Mouse (Mus musculus): Measurements from ENCODE around the gene Hist1h2bc.
"Not testable (repeated sequence)": the region's sequence is repeated elsewhere in the genome, so short reads cannot be mapped to it uniquely, and the experiment has no call there.

Gene Hist1h2bc

DNA sequence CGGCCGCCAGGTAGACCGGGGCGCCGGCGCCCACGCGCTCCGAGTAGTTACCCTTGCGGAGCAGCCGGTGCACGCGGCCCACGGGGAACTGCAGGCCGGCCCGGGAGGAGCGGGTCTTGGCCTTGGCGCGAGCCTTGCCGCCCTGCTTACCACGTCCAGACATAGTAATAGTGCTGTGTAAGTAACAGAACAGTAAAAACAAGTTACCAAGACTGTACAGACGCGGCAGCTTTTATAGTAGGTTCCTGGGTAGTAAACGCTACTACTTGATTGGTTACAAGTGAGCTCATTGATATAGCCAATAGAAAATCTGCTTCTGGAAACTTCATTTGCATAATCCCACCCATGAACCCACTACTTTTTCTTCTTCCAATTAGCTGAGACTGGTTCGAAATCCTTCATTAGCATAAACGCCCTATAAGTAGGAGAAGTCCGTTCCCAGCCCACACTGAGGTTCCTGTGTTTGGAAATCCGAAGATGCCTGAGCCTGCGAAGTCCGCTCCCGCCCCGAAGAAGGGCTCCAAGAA is at the start of gene Hist1h2bc, which contains the start of gene Hist1h2ac:
TSS of gene Hist1h2bc (plus strand) at position 445 of the 527 bp plus-strand sequence.
TSS of gene Hist1h2ac (minus strand) at position 194 of the 527 bp plus-strand sequence.
- DNase-seq, result peak; percentile 97

DNA sequence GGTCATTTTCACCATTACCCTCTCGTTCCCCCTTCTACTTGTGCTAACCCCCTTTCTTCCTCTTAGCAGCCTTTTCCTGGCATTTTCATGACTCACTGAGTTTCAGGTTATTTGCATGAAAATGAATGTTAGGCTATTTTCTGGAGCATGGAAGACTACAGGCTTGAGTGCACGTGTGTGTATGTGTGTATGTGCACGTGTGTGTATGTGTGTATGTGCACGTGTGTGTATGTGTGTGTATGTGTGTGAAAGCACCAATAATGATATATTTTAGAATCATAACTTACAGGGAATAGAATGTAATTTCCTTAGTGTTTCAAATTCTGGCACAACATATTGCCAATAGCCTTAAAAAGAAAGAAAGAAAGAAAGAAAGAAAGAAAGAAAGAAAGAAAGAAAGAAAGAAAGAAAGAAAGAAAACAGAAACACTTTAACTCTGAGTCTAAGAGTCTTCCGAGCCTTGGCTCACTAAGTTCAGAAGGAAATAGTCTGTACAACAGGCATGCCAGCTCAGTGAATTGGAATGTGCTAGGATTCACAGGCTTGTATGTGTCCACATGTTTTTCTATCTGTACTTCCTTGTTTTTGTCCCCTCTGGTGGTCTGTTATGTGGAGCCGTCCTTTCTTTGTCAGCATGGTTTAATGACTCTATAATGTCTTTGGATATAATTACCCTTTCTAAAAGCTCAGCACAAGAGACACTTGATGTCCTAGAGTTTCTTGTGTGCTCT is 24.2 kb upstream of the Hist1h2bc start:
- DNase-seq, result no peak

- DNase-seq, result no peak
These were observed 21.5 kb upstream of the Hist1h2bc start for GRCm38 (mm10) chr13:23662536-23662935.

- no peak for DNase-seq
These were observed 1.9 kb upstream of the Hist1h2bc start for GRCm38 (mm10) chr13:23681990-23682582.

- DNase-seq, result no peak
These were observed 1.4 kb upstream of the Hist1h2bc start for GRCm38 (mm10) chr13:23682623-23682946.

DNA sequence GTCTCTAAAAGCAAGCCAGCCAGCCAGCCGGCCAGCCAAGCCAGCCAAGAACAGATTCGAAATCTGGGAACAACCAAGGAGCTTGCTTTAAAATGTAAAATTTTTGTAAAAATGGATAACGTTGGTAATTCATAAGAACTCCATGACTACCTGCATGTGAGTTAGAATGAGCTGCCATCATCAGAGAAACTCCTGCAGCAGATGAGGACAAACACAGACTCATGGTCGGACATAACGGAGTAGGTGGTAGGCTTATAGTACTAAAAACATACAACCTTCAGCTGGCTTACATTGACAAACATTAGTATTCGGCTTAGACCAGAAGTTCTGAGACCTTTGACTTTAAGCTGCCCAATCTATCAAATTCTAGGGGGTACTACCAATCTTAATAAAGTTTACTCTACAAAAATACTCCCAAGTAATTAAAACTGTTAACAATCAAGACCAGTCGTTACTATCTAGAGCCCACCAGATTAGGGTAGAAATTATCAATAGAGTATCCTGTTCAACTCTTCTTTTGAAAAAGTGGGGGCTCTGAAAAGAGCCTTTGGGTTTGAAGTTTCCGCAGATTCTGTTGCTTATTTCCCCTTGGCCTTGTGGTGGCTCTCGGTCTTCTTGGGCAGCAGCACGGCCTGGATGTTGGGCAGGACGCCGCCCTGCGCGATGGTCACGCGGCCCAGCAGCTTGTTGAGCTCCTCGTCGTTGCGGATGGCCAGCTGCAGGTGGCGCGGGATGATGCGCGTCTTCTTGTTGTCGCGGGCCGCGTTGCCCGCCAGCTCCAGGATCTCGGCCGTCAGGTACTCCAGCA is 848 bp upstream of the Hist1h2bc start:
- not testable (repeated sequence) for DNase-seq

GRCm38 (mm10) chr13:23684295-23684945 is 421 bp downstream of the Hist1h2bc start:
- DNase-seq, result peak; percentile 83

GRCm38 (mm10) chr13:23685121-23685861 is 1.3 kb downstream of the Hist1h2bc start:
- peak; percentile 52 for DNase-seq

- no peak for DNase-seq
These were observed 2.0 kb downstream of the Hist1h2bc start for GRCm38 (mm10) chr13:23685966-23686365.

GRCm38 (mm10) chr13:23687181-23687580 is 3.2 kb downstream of the Hist1h2bc start:
- DNase-seq, result no peak

GRCm38 (mm10) chr13:23687907-23688306 is 3.9 kb downstream of the Hist1h2bc start:
- peak; percentile 68 for DNase-seq

DNA sequence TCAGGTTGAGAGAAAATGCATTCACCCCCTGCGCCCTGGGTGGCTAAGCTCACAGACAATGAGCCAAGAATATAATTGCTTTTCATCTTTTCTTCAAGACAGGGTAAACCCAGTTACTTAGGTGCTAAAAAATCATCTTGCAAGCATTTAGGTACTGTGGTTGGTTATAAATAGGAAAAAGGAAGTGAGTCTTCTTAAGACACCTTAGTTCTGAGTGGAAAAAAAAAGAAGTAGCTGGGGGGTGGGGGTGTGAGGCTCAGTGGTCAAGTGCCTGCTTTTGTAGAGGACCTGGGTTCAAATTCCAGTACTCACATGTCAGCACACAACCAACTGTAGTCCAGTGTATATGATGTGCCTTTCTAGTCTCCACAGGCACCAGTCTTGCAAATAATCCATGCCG is 5.0 kb downstream of the Hist1h2bc start:
- DNase-seq, result no peak

- no peak for DNase-seq
These were observed 5.5 kb downstream of the Hist1h2bc start for GRCm38 (mm10) chr13:23689459-23689858.

- peak; percentile 92 for DNase-seq
These were observed 9.9 kb downstream of the Hist1h2bc start for GRCm38 (mm10) chr13:23693856-23694440.

- no peak for DNase-seq
These were observed 11.0 kb downstream of the Hist1h2bc start for GRCm38 (mm10) chr13:23694956-23695355.

DNA sequence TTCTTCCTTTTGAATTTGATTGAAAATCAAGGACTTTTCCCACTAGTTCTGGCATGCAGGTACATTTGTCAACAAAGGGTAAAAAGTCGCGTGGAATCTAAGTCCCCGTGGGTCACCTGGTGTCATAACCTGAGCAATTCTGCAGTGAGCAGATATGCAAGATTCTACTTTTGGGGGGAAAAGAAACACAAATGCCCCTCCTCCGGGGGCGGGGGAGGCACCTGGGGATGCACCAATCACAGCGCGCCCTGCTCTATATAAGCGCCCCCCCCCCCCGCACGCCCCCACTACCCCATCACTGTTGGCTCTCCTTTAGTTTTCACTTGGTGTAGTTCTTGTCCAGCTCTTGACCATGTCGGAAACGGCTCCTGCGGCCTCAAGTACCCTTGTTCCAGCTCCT is 11.5 kb downstream of the Hist1h2bc start, which contains the start of gene Hist1h1t:
TSS of gene Hist1h1t (plus strand) at position 301 of the 400 bp plus-strand sequence.
- no peak for DNase-seq

DNA sequence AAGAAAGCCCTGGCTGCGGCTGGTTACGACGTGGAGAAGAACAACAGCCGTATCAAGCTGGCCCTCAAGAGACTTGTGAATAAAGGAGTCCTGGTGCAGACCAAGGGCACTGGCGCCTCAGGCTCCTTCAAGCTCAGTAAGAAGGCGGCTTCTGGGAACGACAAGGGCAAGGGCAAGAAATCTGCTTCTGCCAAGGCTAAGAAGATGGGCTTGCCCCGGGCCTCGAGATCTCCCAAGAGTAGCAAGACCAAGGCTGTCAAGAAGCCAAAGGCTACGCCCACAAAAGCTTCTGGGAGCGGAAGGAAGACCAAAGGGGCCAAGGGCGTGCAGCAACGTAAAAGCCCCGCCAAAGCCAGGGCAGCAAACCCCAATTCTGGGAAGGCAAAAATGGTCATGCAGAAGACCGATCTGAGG is 12.1 kb downstream of the Hist1h2bc start:
- no peak for DNase-seq

DNA sequence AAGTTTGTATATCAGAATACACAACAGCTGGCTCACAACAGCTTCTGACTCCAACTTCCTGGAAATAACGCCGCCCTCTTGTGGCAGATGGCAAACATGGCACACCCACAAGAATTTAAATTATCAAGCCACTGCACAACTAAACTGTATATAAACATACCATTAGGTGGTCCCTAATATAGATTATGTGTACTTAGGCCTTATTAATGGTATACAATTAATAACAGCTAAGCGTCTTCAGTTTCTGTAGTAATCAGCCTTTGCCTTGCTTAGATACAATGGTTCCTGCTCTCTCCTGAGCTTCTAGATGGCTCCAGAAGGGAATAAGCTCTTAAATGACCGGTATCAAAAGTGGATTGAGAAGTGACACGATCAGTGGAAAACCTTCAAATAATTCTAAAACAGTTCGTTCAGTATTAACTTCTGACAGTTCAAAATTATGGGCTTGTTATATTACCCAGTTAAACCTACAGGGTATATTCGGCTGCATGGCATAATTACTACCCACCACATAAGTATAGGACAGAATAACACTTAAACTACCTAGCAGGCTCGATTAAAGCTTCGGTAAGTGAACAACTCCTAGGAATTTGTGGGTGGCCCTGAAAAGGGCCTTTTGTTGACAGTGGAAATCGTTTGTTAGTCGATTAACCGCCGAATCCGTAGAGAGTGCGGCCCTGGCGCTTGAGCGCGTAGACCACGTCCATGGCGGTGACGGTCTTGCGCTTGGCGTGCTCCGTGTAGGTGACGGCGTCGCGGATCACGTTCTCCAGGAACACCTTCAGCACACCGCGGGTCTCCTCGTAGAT is 13.7 kb downstream of the Hist1h2bc start:
- DNase-seq, result peak; percentile 71

DNA sequence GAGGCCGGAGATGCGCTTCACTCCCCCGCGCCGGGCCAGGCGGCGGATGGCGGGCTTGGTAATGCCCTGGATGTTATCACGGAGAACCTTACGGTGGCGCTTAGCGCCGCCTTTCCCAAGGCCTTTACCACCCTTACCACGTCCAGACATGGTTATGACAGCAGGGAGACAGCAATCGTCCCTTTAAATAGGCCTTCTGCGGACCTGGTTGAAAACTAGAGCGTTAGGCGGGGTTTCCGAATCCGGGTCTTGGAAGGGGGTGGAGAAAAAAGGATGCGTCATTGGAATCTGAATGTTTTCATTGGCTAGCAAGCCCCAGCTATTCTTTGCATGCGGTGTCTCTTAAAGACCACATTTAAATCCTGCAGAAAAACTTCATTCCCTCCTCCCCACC is 14.3 kb downstream of the Hist1h2bc start, which contains the start of gene Hist1h4c:
TSS of gene Hist1h4c (minus strand) at position 155 of the 394 bp plus-strand sequence.
- DNase-seq, result peak; percentile 99

DNA sequence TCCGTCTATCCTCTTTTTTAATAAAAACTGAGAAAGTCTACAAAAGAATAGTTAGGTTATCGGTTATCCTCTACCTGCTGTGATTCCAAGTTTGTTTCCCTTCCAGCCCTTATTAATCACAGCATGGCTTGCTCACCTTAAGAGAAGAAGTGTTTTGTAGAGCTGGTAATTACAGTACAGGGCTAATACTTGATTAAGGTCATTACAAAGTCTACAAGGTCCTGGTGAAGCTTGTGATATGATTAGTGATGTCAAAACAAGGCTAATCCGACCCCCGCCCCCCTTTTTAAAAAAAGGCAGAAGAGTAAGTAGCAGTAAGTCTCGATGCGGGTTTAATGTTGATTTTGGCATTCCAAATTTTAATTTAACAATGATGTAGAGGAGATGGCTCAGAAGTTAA is 15.0 kb downstream of the Hist1h2bc start:
- DNase-seq, result no peak

- no peak for DNase-seq
These were observed 15.8 kb downstream of the Hist1h2bc start for GRCm38 (mm10) chr13:23699767-23700166.

Measured in kidney, adult 9 months (tissue).